Comparison of ENCODE assay signal across 8 mouse cellular contexts in genomic region chr11:101416433-101417100, GRCm38 (mm10). TPM values are rescaled to one million over a fixed set of nuclear protein-coding genes. Genes with fewer than 3 reads are reported as not detected.
DNase-seq lines count a peak whose midpoint lies in the region; ATAC-seq and TF ChIP-seq lines count a peak whose summit lies in the region.

No protein-coding gene starts in this region.

- no peak for TF ChIP-seq CTCF in heart, postnatal 0 days (IDR thresholded peaks at IDR 0.05; ENCODE audit: low read depth)
- TF ChIP-seq CTCF in forebrain, postnatal 0 days (IDR thresholded peaks at IDR 0.05; ENCODE audit: low read depth) = no peak
- no peak for TF ChIP-seq CTCF in lung, postnatal 0 days (IDR thresholded peaks at IDR 0.05)

- intact Hi-C loops in heart, postnatal 14 days (cut with DNase I) = no loop called here

- H3K27me3 ChIP-seq in heart, postnatal 0 days (ENCODE audit: control insufficient read depth, insufficient read depth, low read length) = no peaks in the 10 kb centered on the region
- H3K27me3 ChIP-seq in forebrain, postnatal 0 days (ENCODE audit: insufficient read depth, low read length) = no peaks in the 10 kb centered on the region
- H3K27me3 ChIP-seq in lung, postnatal 0 days (replicated peaks; ENCODE audit: insufficient read depth, low read length) = no peaks in the 10 kb centered on the region
- no peaks in the 10 kb centered on the region for H3K27me3 ChIP-seq in stomach, embryonic 16.5 days (ENCODE audit: control insufficient read depth, insufficient read depth, low read length)

- TF ChIP-seq EP300 in heart, postnatal 0 days (IDR thresholded peaks at IDR 0.05; ENCODE audit: low read depth) = no peak
- no peak for TF ChIP-seq EP300 in lung, postnatal 0 days (IDR thresholded peaks at IDR 0.05)

- ATAC-seq in heart, postnatal 0 days (ENCODE audit: insufficient read depth, low read depth) = no peak
- peak; percentile 57 for ATAC-seq in forebrain, postnatal 0 days
- no peak for ATAC-seq in lung, postnatal 0 days
- peak; percentile 38 for ATAC-seq in stomach, embryonic 16.5 days (ENCODE audit: insufficient read depth, low FRiP score)

- WGBS in heart, postnatal 0 days = 1% methylated on average over 11 of the region's 11 CpGs
- WGBS in forebrain, postnatal 0 days = 2% methylated on average over 11 of the region's 11 CpGs
- 4% methylated on average over 11 of the region's 11 CpGs for WGBS in lung, postnatal 0 days
- WGBS in stomach, embryonic 16.5 days = 2% methylated on average over 11 of the region's 11 CpGs

- H3K9ac ChIP-seq in heart, postnatal 0 days (replicated peaks; ENCODE audit: low read depth, low read length) = peak overlapping the region; percentile 85
- peak overlapping the region; percentile 73 for H3K9ac ChIP-seq in forebrain, postnatal 0 days
- peak overlapping the region; percentile 79 for H3K9ac ChIP-seq in lung, postnatal 0 days (replicated peaks; ENCODE audit: low read depth)
- H3K9ac ChIP-seq in stomach, embryonic 16.5 days (ENCODE audit: low read length) = peak overlapping the region; percentile 83

- H3K4me1 ChIP-seq in heart, postnatal 0 days (ENCODE audit: control insufficient read depth, insufficient read depth) = 0 out of 2 replicates have a peak, but pooled peaks cover 8% of the 10 kb centered on the region
- peaks cover 4% of the 10 kb centered on the region for H3K4me1 ChIP-seq in forebrain, postnatal 0 days (ENCODE audit: insufficient read depth)
- H3K4me1 ChIP-seq in lung, postnatal 0 days (ENCODE audit: insufficient read depth, low read depth, low read length) = peaks cover 5% of the 10 kb centered on the region
- peaks cover 4% of the 10 kb centered on the region; the same call in 1 of the 2 replicates for H3K4me1 ChIP-seq in stomach, embryonic 16.5 days (ENCODE audit: control insufficient read depth, insufficient read depth, low read length)

- peaks cover 13% of the 10 kb centered on the region for H3K36me3 ChIP-seq in heart, postnatal 0 days (replicated peaks; ENCODE audit: control insufficient read depth, insufficient read depth, low read length)
- peaks cover 18% of the 10 kb centered on the region for H3K36me3 ChIP-seq in forebrain, postnatal 0 days (ENCODE audit: insufficient read depth)
- peaks cover 2% of the 10 kb centered on the region; the same call in 1 of the 2 replicates for H3K36me3 ChIP-seq in lung, postnatal 0 days (ENCODE audit: insufficient read depth, low read length)
- no peaks in the 10 kb centered on the region for H3K36me3 ChIP-seq in stomach, embryonic 16.5 days (ENCODE audit: control insufficient read depth, insufficient read depth, low read length)

- H3K9me3 ChIP-seq in heart, postnatal 0 days (replicated peaks; ENCODE audit: control insufficient read depth, low read length) = no peaks in the 10 kb centered on the region
- H3K9me3 ChIP-seq in forebrain, postnatal 0 days (ENCODE audit: low read length) = no peaks in the 10 kb centered on the region
- H3K9me3 ChIP-seq in lung, postnatal 0 days (ENCODE audit: low read length) = no peaks in the 10 kb centered on the region
- no peaks in the 10 kb centered on the region for H3K9me3 ChIP-seq in stomach, embryonic 16.5 days (replicated peaks; ENCODE audit: control insufficient read depth, low read length)

- peak overlapping the region; percentile 66 for H3K27ac ChIP-seq in heart, postnatal 0 days (ENCODE audit: low read depth)
- H3K27ac ChIP-seq in forebrain, postnatal 0 days (ENCODE audit: low read depth, low read length) = peak overlapping the region; percentile 81
- H3K27ac ChIP-seq in lung, postnatal 0 days (ENCODE audit: low read length) = peak overlapping the region; percentile 62; the same call in 1 of the 2 replicates
- H3K27ac ChIP-seq in stomach, embryonic 16.5 days (ENCODE audit: low read length) = peak overlapping the region; percentile 48; the same call in 1 of the 2 replicates

- H3K4me3 ChIP-seq in heart, postnatal 0 days (ENCODE audit: low read depth, low read length) = peak overlapping the region; percentile 88
- peak overlapping the region; percentile 63 for H3K4me3 ChIP-seq in forebrain, postnatal 0 days (ENCODE audit: low read depth, low read length)
- H3K4me3 ChIP-seq in lung, postnatal 0 days (ENCODE audit: low read depth, low read length) = peak overlapping the region; percentile 81
- peak overlapping the region; percentile 76 for H3K4me3 ChIP-seq in stomach, embryonic 16.5 days (replicated peaks; ENCODE audit: low read length)

- peak overlapping the region; percentile 80 for H3K4me2 ChIP-seq in heart, postnatal 0 days (ENCODE audit: low read depth, low read length)
- peak overlapping the region; percentile 72 for H3K4me2 ChIP-seq in forebrain, postnatal 0 days (ENCODE audit: low read depth)
- H3K4me2 ChIP-seq in lung, postnatal 0 days (replicated peaks; ENCODE audit: low read depth, low read length) = peak overlapping the region; percentile 83
- peak overlapping the region; percentile 92 for H3K4me2 ChIP-seq in stomach, embryonic 16.5 days (ENCODE audit: low read depth, low read length)

- DNase-seq in heart, postnatal 0 days (ENCODE audit: low spot score) = no peak
- DNase-seq in heart, postnatal 14 days = no peak
- DNase-seq in T-cell, adult 2 months (ENCODE audit: low spot score) = peak; percentile 13
- no peak for DNase-seq in forebrain, postnatal 0 days
- no peak for DNase-seq in lung, postnatal 0 days (ENCODE audit: low spot score)
- DNase-seq in left cerebral cortex, adult 9 months (ENCODE audit: low spot score in 2 of 2) = no peak
- no peak for DNase-seq in urinary bladder, postnatal 25 days (ENCODE audit: low spot score)

RNA-seq across cellular contexts. Expression of gene Aarsd1, which starts 0.8 kb away (rescaled TPM):
- 16.8 and 37.5 TPM in 2 replicates for total RNA-seq in heart, postnatal 0 days (2014; rRNA removed; ENCODE audit: low replicate concordance)
- polyA plus RNA-seq in heart, postnatal 0 days (2015; fragmentation: Nextera tagmentation; extraction: Ambion mirVana) = 31.9 and 32.5 TPM in 2 replicates
- 10 to 100 TPM; 14.2 to 21.3 TPM for total RNA-seq in heart, postnatal 14 days (2021)
- 87.8 and 89.8 TPM in 2 replicates for total RNA-seq in forebrain, postnatal 0 days (2014; rRNA removed)
- 90.9 and 101 TPM in 2 replicates for polyA plus RNA-seq in forebrain, postnatal 0 days (2015; fragmentation: Nextera tagmentation; extraction: Ambion mirVana)
- 26.5 and 27.0 TPM in 2 replicates for polyA plus RNA-seq in lung, postnatal 0 days (2015; fragmentation: Nextera tagmentation; extraction: Ambion mirVana)
- polyA plus RNA-seq in stomach, embryonic 16.5 days (2015; fragmentation: Nextera tagmentation; extraction: Ambion mirVana) = 57.6 and 58.0 TPM in 2 replicates

RNA-seq across cellular contexts. Expression of gene Gm27029, which starts 8.0 kb away (rescaled TPM):
- total RNA-seq in heart, postnatal 0 days (2014; rRNA removed; ENCODE audit: low replicate concordance) = 3.7 TPM in 1 of 2 replicates, not detected in the other
- polyA plus RNA-seq in heart, postnatal 0 days (2015; fragmentation: Nextera tagmentation; extraction: Ambion mirVana) = 7.3 and 8.2 TPM in 2 replicates
- total RNA-seq in heart, postnatal 14 days (2021) = 10 to 100 TPM in 1 of 2 experiments, 1 to 10 TPM in 1; 3.2 to 11.2 TPM
- total RNA-seq in forebrain, postnatal 0 days (2014; rRNA removed) = 1.0 and 5.7 TPM in 2 replicates
- 5.1 and 6.2 TPM in 2 replicates for polyA plus RNA-seq in forebrain, postnatal 0 days (2015; fragmentation: Nextera tagmentation; extraction: Ambion mirVana)
- 2.6 and 2.9 TPM in 2 replicates for polyA plus RNA-seq in lung, postnatal 0 days (2015; fragmentation: Nextera tagmentation; extraction: Ambion mirVana)
- polyA plus RNA-seq in stomach, embryonic 16.5 days (2015; fragmentation: Nextera tagmentation; extraction: Ambion mirVana) = 7.5 and 10.8 TPM in 2 replicates

RNA-seq across cellular contexts. Expression of gene Rundc1, which starts 8.3 kb away (rescaled TPM):
- 5.8 and 7.5 TPM in 2 replicates for total RNA-seq in heart, postnatal 0 days (2014; rRNA removed; ENCODE audit: low replicate concordance)
- polyA plus RNA-seq in heart, postnatal 0 days (2015; fragmentation: Nextera tagmentation; extraction: Ambion mirVana) = 10.3 and 11.7 TPM in 2 replicates
- total RNA-seq in heart, postnatal 14 days (2021) = 10 to 100 TPM; 10.8 to 11.1 TPM
- total RNA-seq in forebrain, postnatal 0 days (2014; rRNA removed) = 10.9 and 12.6 TPM in 2 replicates
- 18.9 and 24.4 TPM in 2 replicates for polyA plus RNA-seq in forebrain, postnatal 0 days (2015; fragmentation: Nextera tagmentation; extraction: Ambion mirVana)
- 14.3 and 15.5 TPM in 2 replicates for polyA plus RNA-seq in lung, postnatal 0 days (2015; fragmentation: Nextera tagmentation; extraction: Ambion mirVana)
- 17.6 and 19.0 TPM in 2 replicates for polyA plus RNA-seq in stomach, embryonic 16.5 days (2015; fragmentation: Nextera tagmentation; extraction: Ambion mirVana)

RNA-seq across cellular contexts. Expression of gene Ptges3l, which starts 8.6 kb away (rescaled TPM):
- 32.8 and 40.7 TPM in 2 replicates for total RNA-seq in heart, postnatal 0 days (2014; rRNA removed; ENCODE audit: low replicate concordance)
- 86.9 and 93.5 TPM in 2 replicates for polyA plus RNA-seq in heart, postnatal 0 days (2015; fragmentation: Nextera tagmentation; extraction: Ambion mirVana)
- 10 to 100 TPM; 60.2 to 61.2 TPM for total RNA-seq in heart, postnatal 14 days (2021)
- 0.62 and 1.8 TPM in 2 replicates for total RNA-seq in forebrain, postnatal 0 days (2014; rRNA removed)
- 1.2 and 2.4 TPM in 2 replicates for polyA plus RNA-seq in forebrain, postnatal 0 days (2015; fragmentation: Nextera tagmentation; extraction: Ambion mirVana)
- polyA plus RNA-seq in lung, postnatal 0 days (2015; fragmentation: Nextera tagmentation; extraction: Ambion mirVana) = 6.5 and 7.3 TPM in 2 replicates
- polyA plus RNA-seq in stomach, embryonic 16.5 days (2015; fragmentation: Nextera tagmentation; extraction: Ambion mirVana) = 16.3 and 26.9 TPM in 2 replicates

RNA-seq across cellular contexts. Expression of gene Rpl27, which starts 25.5 kb away (rescaled TPM):
- 796 and 938 TPM in 2 replicates for total RNA-seq in heart, postnatal 0 days (2014; rRNA removed; ENCODE audit: low replicate concordance)
- 242 and 248 TPM in 2 replicates for polyA plus RNA-seq in heart, postnatal 0 days (2015; fragmentation: Nextera tagmentation; extraction: Ambion mirVana)
- 10 to 100 TPM; 49.7 to 52.9 TPM for total RNA-seq in heart, postnatal 14 days (2021)
- total RNA-seq in forebrain, postnatal 0 days (2014; rRNA removed) = 785 and 1,503 TPM in 2 replicates
- polyA plus RNA-seq in forebrain, postnatal 0 days (2015; fragmentation: Nextera tagmentation; extraction: Ambion mirVana) = 274 and 348 TPM in 2 replicates
- 221 and 251 TPM in 2 replicates for polyA plus RNA-seq in lung, postnatal 0 days (2015; fragmentation: Nextera tagmentation; extraction: Ambion mirVana)
- polyA plus RNA-seq in stomach, embryonic 16.5 days (2015; fragmentation: Nextera tagmentation; extraction: Ambion mirVana) = 241 and 276 TPM in 2 replicates

Comparison
In these comparisons a context has a peak if more than half of its experiments do, and no peak if none do; other contexts are left out.
1. ATAC-seq: peak in forebrain, postnatal 0 days (single experiment) and stomach, embryonic 16.5 days (single experiment); none in heart, postnatal 0 days (single experiment) and lung, postnatal 0 days (single experiment).
2. Peak in every context shown above with its lines, with median percentiles within 50 percentile points of each other: H3K27ac ChIP-seq, H3K4me2 ChIP-seq, H3K4me3 ChIP-seq and H3K9ac ChIP-seq.